Mouse (Mus musculus) lung, embryonic 16.5 days (tissue): ENCODE measurements at regions not wholly inside any gene's neighbourhood (a gene's known extent, or its start where the extent isn't known, plus 50 kb on each side); places are given as distances from the start of the nearest gene placed in this dataset.
"Not testable (repeated sequence)": the region's sequence is repeated elsewhere in the genome, so short reads cannot be mapped to it uniquely, and the experiment has no call there.

ENCODE experiments used
- ATAC-seq: fragments of 200-750 bp; cut with Nextera tagmentation; 2 replicates; pipeline ENCODE4 v1.8.0; 2017; ENCODE audit warnings: low read depth, mild to moderate bottlenecking, moderate library complexity
- H3K27ac ChIP-seq: fragments of 300-500 bp; sonication (generic); 2 replicates; pipeline ENCODE4 v1.5.1; 2014; ENCODE audit warnings: mild to moderate bottlenecking, control low read depth, low read length
- H3K27me3 ChIP-seq: fragments of 300-500 bp; sonication (generic); 2 replicates; pipeline ENCODE4 v1.6.1; 2014; ENCODE audit warnings: low read depth, low read length, mixed read lengths; ENCODE audit not compliant: control insufficient read depth, insufficient read depth
- H3K36me3 ChIP-seq: fragments of 300-500 bp; sonication (generic); 2 replicates; pipeline ENCODE4 v1.6.1; 2014; ENCODE audit warnings: low read length; ENCODE audit not compliant: control insufficient read depth, insufficient read depth
- H3K4me1 ChIP-seq: fragments of 300-500 bp; sonication (generic); replicated peaks from 2 replicates; pipeline ENCODE4 v1.6.1; 2014; ENCODE audit warnings: low read length, mixed read lengths; ENCODE audit not compliant: control insufficient read depth, insufficient read depth
- H3K4me2 ChIP-seq: fragments of 300-500 bp; sonication (generic); 2 replicates; pipeline ENCODE4 v1.6.1; 2014; ENCODE audit warnings: low read depth, low read length, control low read depth
- H3K4me3 ChIP-seq: fragments of 300-500 bp; sonication (generic); 2 replicates; pipeline ENCODE4 v1.5.1; 2014; ENCODE audit warnings: mild to moderate bottlenecking, low read length, control low read depth
- H3K9ac ChIP-seq: fragments of 300-500 bp; sonication (generic); 2 replicates; pipeline ENCODE4 v1.6.1; 2014; ENCODE audit warnings: low read length, control low read depth
- H3K9me3 ChIP-seq: fragments of 300-500 bp; sonication (generic); 2 replicates; pipeline ENCODE4 v1.6.1; 2016; ENCODE audit warnings: low read length; ENCODE audit not compliant: control insufficient read depth
- WGBS: fragments of 180-500 bp; shearing (Covaris S2); extraction: QIAGEN DNeasy Blood & Tissue Kit; methylation state at CpG from one replicate; pipeline ENCODE4 v1.1.7; 2014; 5-methylcytosine and 5-hydroxymethylcytosine counted together

- Histone ChIP-seq H3K4me3 (no peak overlapping the region), H3K27me3 (no peaks in the 10 kb centered on the region), H3K4me2 (no peak overlapping the region), H3K27ac (no peak overlapping the region), H3K9ac (no peak overlapping the region), H3K4me1 (no peaks in the 10 kb centered on the region), H3K9me3 (no peaks in the 10 kb centered on the region), H3K36me3 (no peaks in the 10 kb centered on the region)
- WGBS, result 86% methylated on average over 8 of the region's 8 CpGs
- no peak for ATAC-seq
These were observed 141.7 kb upstream of the Rgma start for GRCm38 (mm10) chr7:73233539-73234158.

- WGBS, result 18% methylated on average over 4 of the region's 4 CpGs
- no peaks in the 10 kb centered on the region for H3K27me3 ChIP-seq
- no peaks in the 10 kb centered on the region for H3K9me3 ChIP-seq
- H3K36me3 ChIP-seq, result no peaks in the 10 kb centered on the region
- H3K4me1 ChIP-seq, result no peaks in the 10 kb centered on the region
- ATAC-seq, result no peak
- no peak overlapping the region for H3K4me2 ChIP-seq
- no peak overlapping the region for H3K9ac ChIP-seq
- no peak overlapping the region for H3K4me3 ChIP-seq
- H3K27ac ChIP-seq, result no peak overlapping the region
These were observed 136.8 kb upstream of the Rgma start for GRCm38 (mm10) chr7:73238486-73238885.

- H3K4me3 ChIP-seq, result no peak overlapping the region
- no peak overlapping the region for H3K9ac ChIP-seq
- no peak for ATAC-seq
- no peaks in the 10 kb centered on the region for H3K27me3 ChIP-seq
- no peaks in the 10 kb centered on the region for H3K36me3 ChIP-seq
- 51% methylated on average over 9 of the region's 9 CpGs for WGBS
- H3K27ac ChIP-seq, result no peak overlapping the region
- no peaks in the 10 kb centered on the region for H3K9me3 ChIP-seq
- H3K4me1 ChIP-seq, result no peaks in the 10 kb centered on the region
- H3K4me2 ChIP-seq, result no peak overlapping the region
These were observed 131.5 kb upstream of the Rgma start for GRCm38 (mm10) chr7:73243591-73244355.

GRCm38 (mm10) chr7:73245431-73245830, 129.9 kb upstream of the Rgma start:
- no peak overlapping the region for H3K27ac ChIP-seq
- H3K9me3 ChIP-seq, result no peaks in the 10 kb centered on the region
- no peaks in the 10 kb centered on the region for H3K36me3 ChIP-seq
- H3K4me3 ChIP-seq, result no peak overlapping the region
- no peaks in the 10 kb centered on the region for H3K4me1 ChIP-seq
- H3K27me3 ChIP-seq, result no peaks in the 10 kb centered on the region
- WGBS, result 67% methylated on average over 2 of the region's 2 CpGs
- no peak overlapping the region for H3K9ac ChIP-seq
- ATAC-seq, result no peak
- H3K4me2 ChIP-seq, result no peak overlapping the region

- no peaks in the 10 kb centered on the region for H3K36me3 ChIP-seq
- no peaks in the 10 kb centered on the region for H3K9me3 ChIP-seq
- H3K27ac ChIP-seq, result no peak overlapping the region
- no peak overlapping the region for H3K4me2 ChIP-seq
- no peaks in the 10 kb centered on the region for H3K27me3 ChIP-seq
- no peak overlapping the region for H3K9ac ChIP-seq
- H3K4me1 ChIP-seq, result no peaks in the 10 kb centered on the region
- ATAC-seq, result no peak
- H3K4me3 ChIP-seq, result no peak overlapping the region
- WGBS, result 75% methylated on average over 8 of the region's 8 CpGs
These were observed 124.7 kb upstream of the Rgma start for GRCm38 (mm10) chr7:73250593-73250992.

GRCm38 (mm10) chr7:73251187-73251740, 124.0 kb upstream of the Rgma start:
- Histone ChIP-seq H3K9ac (no peak overlapping the region), H3K9me3 (no peaks in the 10 kb centered on the region), H3K36me3 (no peaks in the 10 kb centered on the region), H3K27me3 (no peaks in the 10 kb centered on the region), H3K27ac (no peak overlapping the region), H3K4me1 (no peaks in the 10 kb centered on the region), H3K4me3 (no peak overlapping the region), H3K4me2 (no peak overlapping the region)
- WGBS, result 40% methylated on average over 6 of the region's 6 CpGs
- no peak for ATAC-seq

GRCm38 (mm10) chr7:73254972-73255371, 120.3 kb upstream of the Rgma start:
- H3K27me3 ChIP-seq, H3K36me3 ChIP-seq, H3K9me3 ChIP-seq, H3K4me3 ChIP-seq, ATAC-seq, H3K4me2 ChIP-seq, H3K9ac ChIP-seq, H3K27ac ChIP-seq, H3K4me1 ChIP-seq: not testable (repeated sequence)
- 86% methylated on average over 6 of the region's 7 CpGs for WGBS

GRCm38 (mm10) chr7:73260140-73260539, 115.2 kb upstream of the Rgma start:
- Histone ChIP-seq H3K4me3 (no peak overlapping the region), H3K4me2 (no peak overlapping the region), H3K36me3 (no peaks in the 10 kb centered on the region), H3K27me3 (no peaks in the 10 kb centered on the region), H3K9ac (no peak overlapping the region), H3K4me1 (no peaks in the 10 kb centered on the region), H3K9me3 (no peaks in the 10 kb centered on the region), H3K27ac (no peak overlapping the region)
- ATAC-seq, result peak; percentile 78; the same call in 1 of the 2 replicates
- WGBS, result 47% methylated on average over 4 of the region's 4 CpGs

- H3K27ac ChIP-seq, result no peak overlapping the region
- H3K9ac ChIP-seq, result no peak overlapping the region
- 52% methylated on average over 5 of the region's 5 CpGs for WGBS
- H3K4me1 ChIP-seq, result no peaks in the 10 kb centered on the region
- peak; percentile 88 for ATAC-seq
- no peak overlapping the region for H3K4me3 ChIP-seq
- H3K36me3 ChIP-seq, result no peaks in the 10 kb centered on the region
- H3K9me3 ChIP-seq, result no peaks in the 10 kb centered on the region
- no peaks in the 10 kb centered on the region for H3K27me3 ChIP-seq
- no peak overlapping the region for H3K4me2 ChIP-seq
These were observed 113.6 kb upstream of the Rgma start for GRCm38 (mm10) chr7:73261750-73262149.
